Mouse (Mus musculus): Measurements from ENCODE around the gene Vmac. TPM values are rescaled to one million over a fixed set of nuclear protein-coding genes. Genes with fewer than 3 reads are reported as not detected.
A peak's percentile ranks its signal among the peaks of the same experiment; 100 is the strongest.

The Vmac gene
- polyA plus RNA-seq, 1 experiment: 13.7 TPM

- H3K27ac ChIP-seq (ENCODE audit: insufficient read depth, low read depth, low read length): no peak overlapping the region
- TF ChIP-seq POLR2A (IDR thresholded peaks at IDR 0.05; ENCODE audit: borderline replicate concordance, low read depth, low read length) (no peak), CTCF (IDR thresholded peaks at IDR 0.05; ENCODE audit: low read depth, low read length) (no peak)
- peaks cover 10% of the 10 kb centered on the region for H3K4me1 ChIP-seq (ENCODE audit: control insufficient read depth, insufficient read depth, low read length)
- H3K4me3 ChIP-seq (ENCODE audit: insufficient read depth, low read length): no peak overlapping the region
These were observed 48.1 kb downstream of the Vmac start for GRCm38 (mm10) chr17:56669766-56670165.

DNA sequence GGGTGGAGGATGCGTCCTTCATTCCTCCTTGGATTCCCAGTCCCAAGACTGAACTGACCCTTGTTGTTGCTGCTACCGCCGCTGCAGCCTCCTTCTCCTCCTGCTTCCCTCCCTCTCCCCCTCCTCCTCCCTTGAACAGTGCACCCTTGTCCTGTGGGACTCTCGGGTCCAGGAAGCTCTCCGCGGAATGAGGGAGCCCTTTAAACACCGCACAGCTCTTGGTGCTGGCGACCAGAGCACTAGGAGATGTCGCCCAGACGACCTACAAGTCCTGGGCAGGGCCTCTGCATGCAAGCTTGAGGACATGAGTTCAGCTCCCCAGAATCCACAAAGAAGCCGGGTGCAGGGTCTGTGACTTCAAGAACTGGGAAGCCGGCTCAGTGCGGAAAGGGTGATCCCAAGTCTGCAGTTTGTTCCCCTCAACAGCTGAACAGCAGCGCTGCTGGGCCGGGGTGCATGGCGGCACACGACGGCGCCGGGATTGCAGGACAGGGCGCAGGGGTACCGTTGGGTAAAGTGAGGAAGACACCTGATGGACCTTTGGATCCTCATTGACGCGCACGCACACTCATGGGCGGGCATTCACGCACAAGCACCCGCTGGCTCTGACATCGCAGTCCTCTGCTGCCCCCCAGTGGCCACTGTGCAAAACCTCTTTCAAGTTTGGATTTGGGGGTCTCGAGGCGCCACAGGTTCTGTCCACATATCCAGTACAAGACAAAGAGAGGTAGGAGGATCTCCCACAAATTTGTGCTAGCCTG lies 49.3 kb downstream of the Vmac start:
- TF ChIP-seq CTCF (IDR thresholded peaks at IDR 0.05; ENCODE audit: low read depth, low read length) (peak; percentile 97), POLR2A (IDR thresholded peaks at IDR 0.05; ENCODE audit: borderline replicate concordance, low read depth, low read length) (no peak)
- Histone ChIP-seq H3K27ac (ENCODE audit: insufficient read depth, low read depth, low read length) (no peak overlapping the region), H3K4me1 (ENCODE audit: control insufficient read depth, insufficient read depth, low read length) (peaks cover 7% of the 10 kb centered on the region), H3K4me3 (ENCODE audit: insufficient read depth, low read length) (peak overlapping the region; percentile 60)

- no peak overlapping the region for H3K4me3 ChIP-seq (ENCODE audit: insufficient read depth, low read length)
- peaks cover 7% of the 10 kb centered on the region for H3K4me1 ChIP-seq (ENCODE audit: control insufficient read depth, insufficient read depth, low read length)
- no peak overlapping the region for H3K27ac ChIP-seq (ENCODE audit: insufficient read depth, low read depth, low read length)
- no peak for TF ChIP-seq POLR2A (IDR thresholded peaks at IDR 0.05; ENCODE audit: borderline replicate concordance, low read depth, low read length)
- no peak for TF ChIP-seq CTCF (IDR thresholded peaks at IDR 0.05; ENCODE audit: low read depth, low read length)
These were observed 50.2 kb downstream of the Vmac start for GRCm38 (mm10) chr17:56667591-56667990.

DNA sequence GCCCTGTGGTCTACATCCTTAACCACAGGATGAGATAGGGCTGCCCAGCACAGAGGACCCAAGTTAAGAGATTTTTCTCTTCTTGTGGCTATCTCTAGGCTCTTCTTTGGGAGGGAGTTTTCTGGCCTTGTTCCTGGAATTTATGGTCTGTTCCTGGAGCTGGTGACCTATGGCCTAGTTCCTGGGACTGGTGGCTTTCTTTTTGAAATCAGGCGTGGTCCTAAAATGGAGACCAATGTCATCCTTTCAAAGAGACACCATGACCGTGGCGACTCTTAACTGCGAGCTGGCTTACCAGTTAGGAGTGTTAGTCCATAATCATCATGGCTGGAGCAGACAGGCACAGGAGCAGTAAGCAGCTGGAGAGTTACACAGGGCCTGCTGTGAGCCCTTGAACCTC lies 51.4 kb downstream of the Vmac start:
- Histone ChIP-seq H3K4me3 (ENCODE audit: insufficient read depth, low read length) (no peak overlapping the region), H3K4me1 (ENCODE audit: control insufficient read depth, insufficient read depth, low read length) (peaks cover 7% of the 10 kb centered on the region), H3K27ac (ENCODE audit: insufficient read depth, low read depth, low read length) (no peak overlapping the region)
- TF ChIP-seq POLR2A (IDR thresholded peaks at IDR 0.05; ENCODE audit: borderline replicate concordance, low read depth, low read length) (no peak), CTCF (IDR thresholded peaks at IDR 0.05; ENCODE audit: low read depth, low read length) (no peak)

DNA sequence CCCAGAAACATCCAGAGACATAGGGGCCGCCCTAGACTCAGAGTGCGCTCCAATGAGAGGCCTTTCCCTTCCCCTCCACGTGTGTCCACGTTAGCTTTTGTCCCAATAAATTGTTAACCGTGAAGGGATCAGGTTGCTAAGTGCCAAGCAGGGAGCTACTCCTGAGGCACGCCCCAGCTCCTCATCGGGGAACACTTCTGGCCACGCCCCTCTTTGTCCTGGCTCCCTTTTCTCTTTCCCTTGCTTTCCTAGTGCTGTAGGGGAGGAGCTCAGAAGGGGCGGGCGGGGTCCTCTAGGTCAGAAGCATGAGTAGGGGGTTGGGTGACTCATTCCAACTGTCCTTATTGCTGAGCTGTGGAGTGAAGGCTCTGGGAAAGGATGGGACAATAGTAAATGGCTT lies 53.5 kb downstream of the Vmac start:
- TF ChIP-seq CTCF (IDR thresholded peaks at IDR 0.05; ENCODE audit: low read depth, low read length) (no peak), POLR2A (IDR thresholded peaks at IDR 0.05; ENCODE audit: borderline replicate concordance, low read depth, low read length) (no peak)
- Histone ChIP-seq H3K4me1 (ENCODE audit: control insufficient read depth, insufficient read depth, low read length) (peaks cover 7% of the 10 kb centered on the region), H3K4me3 (ENCODE audit: insufficient read depth, low read length) (no peak overlapping the region), H3K27ac (ENCODE audit: insufficient read depth, low read depth, low read length) (no peak overlapping the region)

Other genes starting within 250 kb of the Vmac start
- gene Ptprs, start 241.5 kb downstream of the Vmac start, polyA plus RNA-seq (2012; ENCODE audit: insufficient read depth, insufficient read length, missing spikeins): 75.2 and 77.2 TPM in 2 replicates
- not detected in 2 replicates for gene Znrf4, start 205.6 kb downstream of the Vmac start, polyA plus RNA-seq (2012; ENCODE audit: insufficient read depth, insufficient read length, missing spikeins)
- gene Gm20219, start 163.6 kb downstream of the Vmac start, polyA plus RNA-seq (2012; ENCODE audit: insufficient read depth, insufficient read length, missing spikeins): 1.6 and 2.1 TPM in 2 replicates
- 164 and 176 TPM in 2 replicates for gene Safb2, start 133.4 kb downstream of the Vmac start, polyA plus RNA-seq (2012; ENCODE audit: insufficient read depth, insufficient read length, missing spikeins)
- gene Safb, start 133.2 kb downstream of the Vmac start, polyA plus RNA-seq (2012; ENCODE audit: insufficient read depth, insufficient read length, missing spikeins): 73.7 and 75.6 TPM in 2 replicates
- gene 2410015M20Rik, start 108.3 kb downstream of the Vmac start, polyA plus RNA-seq (2012; ENCODE audit: insufficient read depth, insufficient read length, missing spikeins): 80.8 and 87.4 TPM in 2 replicates
- 507 and 564 TPM in 2 replicates for gene Rpl36, start 104.6 kb downstream of the Vmac start, polyA plus RNA-seq (2012; ENCODE audit: insufficient read depth, insufficient read length, missing spikeins)
- gene Lonp1, start 91.1 kb downstream of the Vmac start, polyA plus RNA-seq (2012; ENCODE audit: insufficient read depth, insufficient read length, missing spikeins): 29.6 and 29.9 TPM in 2 replicates
- not detected in 2 replicates for gene Catsperd, start 89.9 kb downstream of the Vmac start, polyA plus RNA-seq (2012; ENCODE audit: insufficient read depth, insufficient read length, missing spikeins)
- 36.9 and 38.5 TPM in 2 replicates for gene Ranbp3, start 44.7 kb downstream of the Vmac start, polyA plus RNA-seq (2012; ENCODE audit: insufficient read depth, insufficient read length, missing spikeins)
- 75.1 and 96.1 TPM in 2 replicates for gene Ndufa11, start 255 bp downstream of the Vmac start, polyA plus RNA-seq (2012; ENCODE audit: insufficient read depth, insufficient read length, missing spikeins)
- gene Nrtn, start 39.5 kb upstream of the Vmac start, polyA plus RNA-seq (2012; ENCODE audit: insufficient read depth, insufficient read length, missing spikeins): 0.55 and 0.80 TPM in 2 replicates
- gene Dus3l, start 46.7 kb upstream of the Vmac start, polyA plus RNA-seq (2012; ENCODE audit: insufficient read depth, insufficient read length, missing spikeins): 21.4 and 24.9 TPM in 2 replicates
- gene Prr22, start 52.2 kb upstream of the Vmac start, polyA plus RNA-seq (2012; ENCODE audit: insufficient read depth, insufficient read length, missing spikeins): not detected in 2 replicates
- gene Rfx2, start 113.0 kb upstream of the Vmac start, polyA plus RNA-seq (2012; ENCODE audit: insufficient read depth, insufficient read length, missing spikeins): 1.1 and 1.2 TPM in 2 replicates
- gene Acsbg2, start 156.4 kb upstream of the Vmac start, polyA plus RNA-seq (2012; ENCODE audit: insufficient read depth, insufficient read length, missing spikeins): not detected in 2 replicates
- gene 1700061G19Rik, start 157.5 kb upstream of the Vmac start, polyA plus RNA-seq (2012; ENCODE audit: insufficient read depth, insufficient read length, missing spikeins): not detected in 2 replicates
- 10.8 and 15.5 TPM in 2 replicates for gene Mllt1, start 217.4 kb upstream of the Vmac start, polyA plus RNA-seq (2012; ENCODE audit: insufficient read depth, insufficient read length, missing spikeins)